Mouse (Mus musculus) E14TG2a.4 (cell line): ENCODE results near the gene Cit.
A peak's percentile ranks its signal among the peaks of the same experiment; 100 is the strongest.

Experiments used
- H3K27me3 ChIP-seq: 2 replicates; pipeline ENCODE4 v1.6.1; 2014; ENCODE audit warnings: low read length, control low read depth; ENCODE audit not compliant: insufficient read depth
- H3K36me3 ChIP-seq: 2 replicates; pipeline ENCODE4 v1.6.1; 2014; ENCODE audit warnings: low read length, control low read depth; ENCODE audit not compliant: insufficient read depth
- H3K4me1 ChIP-seq: replicated peaks from 2 replicates; pipeline ENCODE4 v1.6.1; 2014; ENCODE audit warnings: low read depth, low read length, control low read depth
- H3K4me3 ChIP-seq: replicated peaks from 2 replicates; pipeline ENCODE4 v1.5.1; 2014; ENCODE audit warnings: mild to moderate bottlenecking, low read length
- H3K9me3 ChIP-seq: 2 replicates; pipeline ENCODE4 v1.6.1; 2014; ENCODE audit warnings: low read length, control low read depth
- CTCF ChIP-seq: conservative IDR thresholded peaks from 2 replicates; pipeline ENCODE4 v1.5.1; 2014; ENCODE audit warnings: low read length
- NANOG ChIP-seq: IDR thresholded peaks from 2 replicates; pipeline ENCODE4 v1.6.1; 2014; ENCODE audit warnings: borderline replicate concordance, low read length, mixed read lengths
- POU5F1 ChIP-seq: IDR thresholded peaks from 2 replicates; pipeline ENCODE4 v1.6.1; 2014; ENCODE audit warnings: low read length, borderline replicate concordance

Gene Cit

GRCm38 (mm10) chr5:115859461-115859860 lies 14.4 kb downstream of the Cit start:
- H3K36me3 ChIP-seq: peaks cover 87% of the 10 kb centered on the region
- no peaks in the 10 kb centered on the region for H3K9me3 ChIP-seq
- H3K4me1 ChIP-seq: peaks cover 61% of the 10 kb centered on the region
- H3K4me3 ChIP-seq: no peak overlapping the region
- H3K27me3 ChIP-seq: no peaks in the 10 kb centered on the region
- TF ChIP-seq CTCF: no peak
- TF ChIP-seq POU5F1: no peak
- no peak for TF ChIP-seq NANOG

- Histone ChIP-seq H3K4me1 (peaks cover 65% of the 10 kb centered on the region), H3K9me3 (no peaks in the 10 kb centered on the region), H3K4me3 (no peak overlapping the region), H3K27me3 (no peaks in the 10 kb centered on the region), H3K36me3 (peaks cover 91% of the 10 kb centered on the region)
- TF ChIP-seq CTCF: no peak
- TF ChIP-seq NANOG: no peak
- TF ChIP-seq POU5F1: no peak
These were observed 16.9 kb downstream of the Cit start for GRCm38 (mm10) chr5:115861991-115862390.

DNA sequence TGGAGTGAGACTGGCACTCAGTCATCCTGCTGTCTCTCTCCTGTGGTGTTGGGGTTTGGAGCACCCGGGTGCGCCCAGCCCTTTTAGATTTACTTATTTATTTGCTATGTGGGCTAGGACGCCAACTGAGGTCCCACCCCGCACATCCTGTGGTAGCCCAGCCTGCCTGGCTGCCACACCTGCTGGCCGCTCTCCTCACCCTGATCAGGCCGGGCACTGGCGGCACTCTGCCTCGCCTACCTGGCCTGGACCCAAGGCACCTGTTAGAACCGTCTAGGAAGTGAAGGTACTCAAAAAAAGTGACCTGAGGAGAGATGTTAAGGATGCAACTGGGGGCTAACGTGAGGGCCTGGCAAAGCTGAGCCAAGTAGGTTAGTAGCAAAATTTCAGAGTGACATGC lies 17.4 kb downstream of the Cit start:
- Histone ChIP-seq H3K9me3 (no peaks in the 10 kb centered on the region), H3K4me3 (no peak overlapping the region), H3K4me1 (peaks cover 67% of the 10 kb centered on the region), H3K36me3 (peaks cover 90% of the 10 kb centered on the region), H3K27me3 (no peaks in the 10 kb centered on the region)
- no peak for TF ChIP-seq CTCF
- TF ChIP-seq POU5F1: no peak
- no peak for TF ChIP-seq NANOG

- TF ChIP-seq POU5F1: no peak
- no peak for TF ChIP-seq CTCF
- TF ChIP-seq NANOG: no peak
These were observed 21.2 kb downstream of the Cit start for GRCm38 (mm10) chr5:115866296-115866695.

GRCm38 (mm10) chr5:115868540-115868939 lies 23.5 kb downstream of the Cit start:
- no peak for TF ChIP-seq CTCF
- TF ChIP-seq NANOG: no peak
- no peak for TF ChIP-seq POU5F1
- Histone ChIP-seq H3K36me3 (peaks cover 89% of the 10 kb centered on the region), H3K9me3 (no peaks in the 10 kb centered on the region), H3K4me1 (peaks cover 58% of the 10 kb centered on the region), H3K27me3 (no peaks in the 10 kb centered on the region), H3K4me3 (peak overlapping the region; percentile 52)

More at GRCm38 (mm10) chr5:115866296-115866695, 21.2 kb downstream of the Cit start:
- peaks cover 66% of the 10 kb centered on the region for H3K4me1 ChIP-seq
- peak overlapping the region; percentile 41; the same call in 1 of the 2 replicates for H3K4me3 ChIP-seq
- no peaks in the 10 kb centered on the region for H3K9me3 ChIP-seq
- peaks cover 92% of the 10 kb centered on the region for H3K36me3 ChIP-seq
- H3K27me3 ChIP-seq: no peaks in the 10 kb centered on the region

- Histone ChIP-seq H3K4me1 (peaks cover 58% of the 10 kb centered on the region), H3K4me3 (peak overlapping the region; percentile 52; the same call in 1 of the 2 replicates), H3K9me3 (no peaks in the 10 kb centered on the region), H3K27me3 (no peaks in the 10 kb centered on the region), H3K36me3 (peaks cover 89% of the 10 kb centered on the region)
- TF ChIP-seq POU5F1 (no peak), CTCF (no peak), NANOG (no peak)
These were observed 24.1 kb downstream of the Cit start for GRCm38 (mm10) chr5:115869198-115869597.

GRCm38 (mm10) chr5:115871153-115871552 lies 26.1 kb downstream of the Cit start:
- Histone ChIP-seq H3K4me3 (no peak overlapping the region), H3K9me3 (no peaks in the 10 kb centered on the region)

GRCm38 (mm10) chr5:115872106-115872505 lies 27.0 kb downstream of the Cit start:
- Histone ChIP-seq H3K9me3 (no peaks in the 10 kb centered on the region), H3K27me3 (no peaks in the 10 kb centered on the region), H3K4me3 (no peak overlapping the region), H3K36me3 (peaks cover 91% of the 10 kb centered on the region), H3K4me1 (peaks cover 35% of the 10 kb centered on the region)
- no peak for TF ChIP-seq CTCF
- TF ChIP-seq NANOG: no peak
- no peak for TF ChIP-seq POU5F1

More at GRCm38 (mm10) chr5:115871153-115871552, 26.1 kb downstream of the Cit start:
- H3K27me3 ChIP-seq: no peaks in the 10 kb centered on the region
- TF ChIP-seq POU5F1: no peak
- peaks cover 89% of the 10 kb centered on the region for H3K36me3 ChIP-seq
- peaks cover 44% of the 10 kb centered on the region for H3K4me1 ChIP-seq

GRCm38 (mm10) chr5:115872956-115873355 lies 27.9 kb downstream of the Cit start:
- H3K27me3 ChIP-seq: no peaks in the 10 kb centered on the region
- TF ChIP-seq POU5F1: no peak
- no peak for TF ChIP-seq NANOG
- TF ChIP-seq CTCF: no peak
- H3K4me1 ChIP-seq: peaks cover 26% of the 10 kb centered on the region
- H3K9me3 ChIP-seq: no peaks in the 10 kb centered on the region
- H3K36me3 ChIP-seq: peaks cover 84% of the 10 kb centered on the region
- no peak overlapping the region for H3K4me3 ChIP-seq
